Mouse (Mus musculus) erythroblast, adult 5-6 weeks (primary cell): ENCODE data around the gene Gm21732. TPM values are rescaled to one million over a fixed set of nuclear protein-coding genes. Genes with fewer than 3 reads are reported as not detected.
"Not testable (repeated sequence)": the region's sequence is repeated elsewhere in the genome, so short reads cannot be mapped to it uniquely, and the experiment has no call there.

ENCODE experiments used
- ATAC-seq: replicated peaks from 2 replicates; pipeline ENCODE4 v1.8.0; 2016; ENCODE audit warnings: moderate number of reproducible peaks, mild to moderate bottlenecking, moderate TSS enrichment, inconsistent platforms; ENCODE audit not compliant: poor library complexity, low FRiP score, severe bottlenecking
- total RNA-seq, 2 experiments: library from RNA; stranded (forward) in 1 of 2; stranded (reverse) in 1 of 2; fragments of 150-400 nt in 1 of 2; fragments of 200-764, 138-1000 nt in 1 of 2; gene quantifications; 2 replicates each; pipeline versions ENCODE4 v1.2.3 to v1.2.4; 2015 to 2017; ENCODE audit warnings: low replicate concordance in 2 of 2

The Gm21732 gene
- total RNA-seq (2015; ENCODE audit: low replicate concordance) (not detected in 2 replicates), total RNA-seq (2017; ENCODE audit: low replicate concordance) (not detected in 2 replicates)

DNA sequence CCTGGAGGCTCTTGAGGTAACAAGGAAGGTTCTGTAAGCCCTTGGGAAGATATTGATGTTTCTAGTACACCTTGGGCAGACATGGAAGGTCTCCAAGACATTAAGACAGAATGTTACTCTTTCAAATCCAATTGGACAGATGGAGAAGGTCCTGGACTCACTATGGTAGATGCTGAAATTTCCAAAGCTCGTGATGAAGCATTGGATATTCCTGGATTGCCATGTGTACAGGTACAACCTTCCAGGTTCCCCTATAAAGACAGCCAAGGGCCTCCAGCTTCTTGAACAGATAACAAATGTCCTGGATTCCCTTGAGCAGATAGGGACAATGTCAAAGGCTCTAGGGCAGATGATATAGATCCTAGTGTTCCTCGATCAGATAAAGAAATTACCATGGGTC lies at the start of gene Gm21732:
Gene Gm21732, minus strand, starts transcription at position 101 of the 400 bp plus-strand sequence.
- not testable (repeated sequence) for ATAC-seq

Other genes with a start within 250 kb of the Gm21732 start
- not detected in 2 replicates for gene Gm20897, start 73.5 kb downstream of the Gm21732 start, total RNA-seq (2015; ENCODE audit: low replicate concordance)
- not detected in 2 replicates for gene Gm20897, start 73.5 kb downstream of the Gm21732 start, total RNA-seq (2017; ENCODE audit: low replicate concordance)